Mouse (Mus musculus): ENCODE results near the gene Pla2g2f. TPM values are rescaled to one million over a fixed set of nuclear protein-coding genes. Genes with fewer than 3 reads are reported as not detected.
A peak's percentile ranks its signal among the peaks of the same experiment; 100 is the strongest.

The Pla2g2f gene
- total RNA-seq, 2 experiments from 2014 or later = 8.9 to 9.0 TPM

- DNase-seq = no peak
Observed at GRCm38 (mm10) chr4:138716697-138717096, 40.7 kb downstream of the Pla2g2f start.

GRCm38 (mm10) chr4:138714186-138714585 is 43.2 kb downstream of the Pla2g2f start:
- no peak for DNase-seq

- DNase-seq = no peak
Observed at GRCm38 (mm10) chr4:138712621-138713020, 44.8 kb downstream of the Pla2g2f start.

- no peak for DNase-seq
Observed at GRCm38 (mm10) chr4:138712096-138712495, 45.3 kb downstream of the Pla2g2f start.

DNA sequence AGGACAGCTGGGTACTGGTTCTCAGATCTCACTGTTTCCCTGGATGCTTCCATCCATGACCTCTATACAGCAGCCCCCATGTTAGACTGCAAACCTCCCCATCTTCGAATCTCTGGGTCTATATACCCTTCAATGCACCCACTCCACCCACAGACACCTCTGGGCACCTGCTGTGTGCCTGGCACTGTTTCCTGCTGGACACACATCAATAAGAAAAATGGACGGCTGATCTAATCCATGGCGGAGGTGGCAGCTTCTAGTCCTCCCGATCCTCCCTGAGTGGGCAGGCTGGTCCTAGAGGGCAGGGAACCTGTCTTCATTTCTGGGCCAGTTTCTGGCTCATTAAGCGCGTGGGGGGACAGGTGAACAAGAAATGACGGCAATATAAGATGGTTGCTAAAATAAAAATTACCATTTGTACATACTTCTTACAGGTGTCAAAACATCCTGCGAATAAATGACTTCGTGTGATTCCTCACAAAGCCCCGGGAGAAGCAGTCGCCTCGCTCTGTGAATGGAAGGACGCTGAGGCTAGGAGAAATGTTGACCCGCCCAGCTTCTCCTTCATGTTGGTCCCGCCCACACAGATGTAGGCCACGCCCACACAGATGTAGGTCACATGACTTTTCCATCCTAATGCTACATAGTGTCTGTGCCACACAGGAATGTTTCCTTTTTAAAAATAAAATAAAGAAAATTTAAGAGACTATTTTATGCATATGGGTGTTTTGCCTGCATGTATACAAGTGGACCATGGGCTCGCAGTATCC is 46.2 kb downstream of the Pla2g2f start:
- no peak for DNase-seq

GRCm38 (mm10) chr4:138710633-138711032 is 46.8 kb downstream of the Pla2g2f start:
- no peak for DNase-seq

DNA sequence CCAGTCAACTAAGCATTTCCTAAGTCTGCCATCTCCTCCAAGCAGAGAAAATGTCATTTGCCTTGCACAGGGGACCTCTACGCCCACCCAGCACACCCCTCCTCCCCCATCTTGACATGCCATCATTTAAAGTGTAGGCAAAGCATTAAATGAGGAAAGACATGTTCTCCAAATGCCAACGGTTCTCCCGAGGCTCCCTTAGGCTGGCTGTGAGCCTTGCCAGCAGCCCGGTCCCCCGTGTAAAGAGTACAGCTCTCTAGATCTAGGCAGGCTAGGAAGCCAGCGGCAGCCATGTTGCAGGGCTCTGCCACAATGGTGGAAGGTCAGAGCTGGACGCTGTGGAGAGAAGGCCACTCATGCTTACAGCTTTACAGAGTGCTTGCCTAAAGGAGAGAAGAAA is 47.5 kb downstream of the Pla2g2f start:
- DNase-seq = no peak

DNA sequence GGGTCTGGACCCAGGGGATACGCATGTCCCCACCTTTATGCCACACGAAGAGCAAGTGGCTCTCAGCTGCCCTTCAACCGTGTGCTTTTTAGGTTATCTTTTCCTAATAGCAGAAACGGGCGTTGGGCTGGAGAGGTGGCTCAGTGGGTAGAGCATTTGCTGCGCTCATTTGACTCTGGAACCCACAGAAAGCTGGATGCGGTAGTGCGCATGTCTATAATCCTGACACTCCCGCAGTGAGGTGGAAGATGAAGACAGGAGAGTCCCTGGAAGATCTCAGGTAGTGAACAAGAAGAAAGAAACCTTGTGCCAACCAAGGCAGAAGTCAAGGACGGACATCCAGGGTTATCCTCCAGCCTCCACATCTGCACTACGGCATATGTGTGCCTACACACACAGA is 48.2 kb downstream of the Pla2g2f start:
- DNase-seq = no peak

DNA sequence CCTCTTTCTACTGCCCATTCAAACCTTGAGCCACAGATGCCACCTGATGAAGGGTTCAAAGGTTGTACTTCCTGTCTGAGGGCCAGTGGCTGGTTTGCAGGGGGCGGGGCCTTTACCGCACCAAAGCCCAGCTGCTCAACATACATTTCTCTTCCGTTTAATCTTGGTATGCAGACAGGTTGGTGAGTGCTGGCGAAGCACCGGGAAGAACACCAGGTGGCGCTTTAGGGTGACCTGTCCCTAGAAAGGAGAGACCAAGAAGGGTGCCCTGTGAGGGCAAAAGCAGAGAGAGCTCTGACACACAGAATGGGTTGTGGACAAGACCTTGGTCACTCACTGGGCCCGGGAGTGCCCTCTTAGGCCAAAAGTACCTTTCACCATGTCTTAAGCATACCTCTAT is 48.8 kb downstream of the Pla2g2f start:
- DNase-seq = peak; percentile 79

GRCm38 (mm10) chr4:138706620-138707019 is 50.8 kb downstream of the Pla2g2f start:
- DNase-seq = no peak

DNA sequence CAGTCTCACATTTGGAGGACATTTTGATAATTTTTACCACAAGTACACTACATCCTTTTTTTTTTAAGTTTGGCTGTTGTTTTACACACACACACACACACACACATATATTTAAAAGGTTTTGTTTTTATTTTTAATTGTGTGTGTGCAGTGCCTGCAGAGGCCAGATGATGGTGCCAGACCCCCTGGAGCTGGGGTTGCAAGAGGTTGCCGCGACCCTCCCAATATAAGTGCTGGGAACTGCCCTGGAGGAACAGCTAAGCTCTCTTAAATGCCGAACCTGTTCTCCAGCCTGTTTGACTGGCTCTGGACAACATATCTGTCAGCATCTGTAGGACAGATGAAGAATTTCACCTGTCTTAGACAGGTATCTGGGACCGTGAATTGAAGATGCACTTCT is 53.3 kb downstream of the Pla2g2f start:
- no peak for DNase-seq

DNA sequence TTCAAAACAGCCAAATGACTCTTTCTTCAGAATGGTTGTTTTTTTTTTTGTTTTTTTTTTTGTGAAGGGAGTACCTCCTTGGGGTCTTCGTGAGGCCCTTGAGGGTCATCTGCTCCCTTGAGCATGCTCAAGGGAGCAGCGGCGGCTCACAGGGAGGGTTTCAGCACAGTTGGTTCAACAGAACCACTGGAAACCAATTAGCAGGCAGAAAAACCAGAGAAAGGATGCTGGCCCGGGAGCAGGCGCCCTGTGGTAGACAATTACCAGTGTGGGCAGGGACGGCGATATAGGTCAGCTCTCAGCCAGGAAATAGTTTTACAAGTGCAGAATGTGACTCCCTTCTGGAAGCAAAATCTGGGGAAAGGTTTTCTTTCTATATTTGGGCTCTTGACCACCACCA is 53.8 kb downstream of the Pla2g2f start:
- no peak for DNase-seq

- DNase-seq = no peak
Observed at GRCm38 (mm10) chr4:138702528-138702927, 54.9 kb downstream of the Pla2g2f start.

DNA sequence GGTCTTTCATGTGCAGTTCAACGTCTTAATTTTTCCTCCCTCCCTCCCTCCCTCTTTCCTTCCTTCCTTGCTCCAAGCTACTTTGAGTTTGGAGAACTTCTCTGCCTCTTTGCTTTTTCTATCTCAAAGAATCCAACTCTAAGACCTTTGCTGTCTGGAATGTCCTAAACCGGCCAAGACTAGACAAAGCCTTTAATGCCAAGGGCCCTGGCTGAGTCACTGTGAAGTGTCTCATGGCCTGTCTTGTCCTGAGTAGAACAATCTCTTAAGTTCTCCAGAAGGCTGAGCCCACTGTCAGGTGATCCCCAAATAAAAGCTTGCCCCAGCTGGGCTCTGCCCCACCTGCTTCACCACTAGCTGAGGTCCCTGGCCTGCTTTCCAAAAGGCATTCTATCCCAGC is 55.4 kb downstream of the Pla2g2f start:
- DNase-seq = no peak

DNA sequence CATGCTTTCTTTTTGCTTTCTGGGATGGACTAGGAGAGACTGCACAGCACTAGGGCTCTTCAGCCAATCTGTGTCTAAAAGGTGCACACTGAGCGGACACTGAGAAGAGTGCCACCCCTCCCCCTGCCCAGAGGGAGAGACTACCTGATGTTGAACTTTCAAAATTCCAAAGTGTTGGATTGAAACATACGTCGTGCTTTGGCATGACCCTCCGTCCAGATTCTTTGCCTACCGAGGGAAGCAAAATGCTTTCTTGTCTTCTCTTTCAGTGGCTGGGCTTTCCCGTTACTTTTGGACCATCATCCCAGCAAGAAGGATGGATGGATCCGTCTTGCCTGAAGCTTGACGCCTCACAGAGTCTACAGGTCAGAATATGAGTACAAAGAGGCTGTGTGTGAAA is 56.3 kb downstream of the Pla2g2f start:
- no peak for DNase-seq

Other genes with a start within 250 kb of the Pla2g2f start
- under 1 TPM; 0.18 to 0.30 TPM for gene Vwa5b1, start 121.7 kb downstream of the Pla2g2f start, total RNA-seq (2021)
- gene Pla2g2c, start 32.8 kb downstream of the Pla2g2f start, total RNA-seq (2021) = not detected
- under 1 TPM; 0.72 to 0.76 TPM for gene Ubxn10, start 20.5 kb downstream of the Pla2g2f start, total RNA-seq (2021)
- gene Pla2g2d, start 18.1 kb upstream of the Pla2g2f start, total RNA-seq (2021) = 1 to 10 TPM; 2.9 to 3.7 TPM
- gene Pla2g5, start 105.9 kb upstream of the Pla2g2f start, total RNA-seq (2021) = 10 to 100 TPM in 1 of 2 experiments, 1 to 10 TPM in 1; 9.8 to 15.0 TPM
- not detected for gene Gm13030, start 116.3 kb upstream of the Pla2g2f start, total RNA-seq (2021)
- 1 to 10 TPM; 1.1 to 4.1 TPM for gene Pla2g2e, start 120.3 kb upstream of the Pla2g2f start, total RNA-seq (2021)
- 1 to 10 TPM; 7.1 to 8.2 TPM for gene Otud3, start 156.3 kb upstream of the Pla2g2f start, total RNA-seq (2021)
- not detected for gene Rnf186, start 209.5 kb upstream of the Pla2g2f start, total RNA-seq (2021)
- 10 to 100 TPM; 14.7 to 15.0 TPM for gene Tmco4, start 215.3 kb upstream of the Pla2g2f start, total RNA-seq (2021)